Mouse (Mus musculus): ENCODE measurements around the gene Fam114a1.

The Fam114a1 gene

DNA sequence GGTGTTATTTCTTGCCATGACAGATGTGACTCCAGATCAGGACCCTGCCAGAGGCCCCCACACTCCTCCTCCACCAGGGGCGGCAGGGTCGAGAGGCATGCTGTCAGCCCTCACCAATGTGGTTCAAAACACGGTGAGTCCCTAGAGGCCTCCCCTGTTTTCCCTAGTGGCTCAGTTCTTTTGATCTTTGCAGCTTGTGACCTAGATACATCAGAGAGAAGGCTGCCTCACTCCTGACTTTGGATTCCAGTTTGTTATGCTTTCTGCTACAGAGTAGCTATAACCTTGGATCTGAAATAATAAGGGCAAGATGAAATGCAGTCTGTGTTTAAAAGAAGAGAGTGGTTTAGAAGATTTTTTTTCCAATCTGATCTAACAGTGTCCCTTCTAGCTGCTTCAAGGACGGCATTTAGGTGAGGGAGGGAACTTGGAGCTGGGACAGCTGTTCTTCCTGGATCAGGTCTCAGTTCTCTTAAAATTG, 36.2 kb downstream of the Fam114a1 start:
- DNase-seq, result no peak

GRCm38 (mm10) chr5:65011901-65012573, 42.2 kb downstream of the Fam114a1 start:
- DNase-seq, result no peak

GRCm38 (mm10) chr5:65015508-65015907, 45.6 kb downstream of the Fam114a1 start:
- no peak for DNase-seq

DNA sequence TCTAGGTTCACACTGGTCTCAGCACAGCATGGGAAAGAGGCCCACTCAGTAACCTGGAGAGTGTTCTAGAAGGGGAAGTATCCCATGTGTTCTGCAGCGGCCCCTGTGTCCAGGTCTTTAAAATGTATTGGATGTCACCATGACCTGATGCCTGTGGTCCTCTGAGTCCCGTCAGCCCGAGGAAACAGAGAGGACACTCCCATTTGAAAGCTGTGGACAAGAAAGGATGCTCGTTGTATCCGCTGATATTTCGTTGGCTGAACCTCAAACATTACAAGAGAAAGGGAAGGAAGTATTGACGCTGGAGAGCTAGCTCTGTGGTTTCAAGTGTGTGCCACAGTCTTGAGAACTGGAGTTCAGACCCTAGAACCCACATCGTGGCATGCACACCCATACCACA, 49.2 kb downstream of the Fam114a1 start:
- DNase-seq, result no peak

GRCm38 (mm10) chr5:65019823-65020222, 50.0 kb downstream of the Fam114a1 start:
- peak; percentile 42 for DNase-seq

GRCm38 (mm10) chr5:65022006-65022405, 52.1 kb downstream of the Fam114a1 start:
- no peak for DNase-seq

GRCm38 (mm10) chr5:65024641-65025040, 54.8 kb downstream of the Fam114a1 start:
- no peak for DNase-seq

- DNase-seq, result no peak
Measured at GRCm38 (mm10) chr5:65025916-65026315, 56.0 kb downstream of the Fam114a1 start.

- no peak for DNase-seq
Measured at GRCm38 (mm10) chr5:65026776-65027175, 56.9 kb downstream of the Fam114a1 start.

GRCm38 (mm10) chr5:65028019-65028418, 58.1 kb downstream of the Fam114a1 start:
- DNase-seq, result no peak

DNA sequence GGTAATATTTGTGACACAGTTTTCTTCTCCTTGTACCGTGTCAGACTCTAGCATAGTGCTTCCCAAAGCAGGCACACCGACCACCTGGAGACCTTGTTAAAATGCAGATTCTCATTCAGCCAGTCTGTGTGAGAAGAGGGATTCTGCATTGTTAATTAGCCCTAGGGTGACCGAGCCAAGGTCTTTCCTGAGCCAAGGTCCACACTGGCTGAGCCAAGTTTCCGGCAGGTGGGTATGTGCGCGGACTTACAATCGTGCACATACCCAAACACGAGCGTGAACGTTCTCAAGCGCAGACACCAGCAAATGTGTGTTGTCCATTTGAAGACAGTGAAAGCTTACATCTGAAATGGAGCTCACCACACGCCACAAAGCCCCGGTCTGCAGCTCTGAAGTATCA, 66.7 kb downstream of the Fam114a1 start:
- DNase-seq, result peak; percentile 39

GRCm38 (mm10) chr5:65038305-65038704, 68.4 kb downstream of the Fam114a1 start:
- DNase-seq, result no peak

- no peak for DNase-seq
Measured at GRCm38 (mm10) chr5:65038811-65039571, 69.1 kb downstream of the Fam114a1 start.

DNA sequence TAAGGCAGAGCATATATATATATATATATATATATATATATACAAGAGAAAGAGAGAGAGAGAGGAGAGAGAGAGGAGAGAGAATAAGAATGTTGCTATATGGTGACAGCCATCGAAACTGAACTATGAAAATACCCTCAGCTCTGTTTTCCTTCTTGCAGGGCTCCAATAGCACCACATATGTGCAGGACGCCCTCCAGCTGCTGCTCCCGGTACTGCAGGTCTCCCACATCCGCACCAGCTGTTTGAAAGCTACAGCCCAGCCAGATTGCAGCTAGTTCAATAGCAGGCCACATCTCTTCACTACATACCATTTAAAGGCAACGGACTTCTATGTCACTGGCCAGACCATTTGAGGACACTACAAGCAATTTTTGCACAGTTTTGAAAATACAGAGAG, 70.6 kb downstream of the Fam114a1 start:
- no peak for DNase-seq

DNA sequence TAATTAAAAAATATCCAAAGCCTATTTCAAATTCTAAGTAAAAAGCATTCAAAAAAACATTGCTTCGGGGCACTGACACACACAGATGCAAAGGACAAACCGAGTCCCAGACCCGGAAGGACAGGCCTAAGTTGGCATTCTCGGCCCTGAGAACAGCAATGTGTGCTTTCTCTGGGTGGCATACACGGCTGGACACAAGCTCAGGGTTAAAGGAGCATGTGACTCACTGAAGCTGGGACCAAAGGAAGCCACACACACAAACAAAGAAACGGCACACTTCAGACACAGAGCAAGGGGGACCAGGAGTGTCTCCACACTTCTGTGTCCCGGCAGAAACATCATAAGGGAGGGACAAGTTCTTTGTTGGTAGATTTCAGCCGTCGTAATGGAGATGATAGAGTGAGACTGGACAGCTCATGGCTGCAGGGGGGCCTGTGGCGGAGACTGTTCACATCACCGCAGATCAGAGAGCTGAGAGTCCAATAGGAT, 73.6 kb downstream of the Fam114a1 start:
- no peak for DNase-seq

- DNase-seq, result no peak
Measured at GRCm38 (mm10) chr5:65045642-65046370, 75.9 kb downstream of the Fam114a1 start.

DNA sequence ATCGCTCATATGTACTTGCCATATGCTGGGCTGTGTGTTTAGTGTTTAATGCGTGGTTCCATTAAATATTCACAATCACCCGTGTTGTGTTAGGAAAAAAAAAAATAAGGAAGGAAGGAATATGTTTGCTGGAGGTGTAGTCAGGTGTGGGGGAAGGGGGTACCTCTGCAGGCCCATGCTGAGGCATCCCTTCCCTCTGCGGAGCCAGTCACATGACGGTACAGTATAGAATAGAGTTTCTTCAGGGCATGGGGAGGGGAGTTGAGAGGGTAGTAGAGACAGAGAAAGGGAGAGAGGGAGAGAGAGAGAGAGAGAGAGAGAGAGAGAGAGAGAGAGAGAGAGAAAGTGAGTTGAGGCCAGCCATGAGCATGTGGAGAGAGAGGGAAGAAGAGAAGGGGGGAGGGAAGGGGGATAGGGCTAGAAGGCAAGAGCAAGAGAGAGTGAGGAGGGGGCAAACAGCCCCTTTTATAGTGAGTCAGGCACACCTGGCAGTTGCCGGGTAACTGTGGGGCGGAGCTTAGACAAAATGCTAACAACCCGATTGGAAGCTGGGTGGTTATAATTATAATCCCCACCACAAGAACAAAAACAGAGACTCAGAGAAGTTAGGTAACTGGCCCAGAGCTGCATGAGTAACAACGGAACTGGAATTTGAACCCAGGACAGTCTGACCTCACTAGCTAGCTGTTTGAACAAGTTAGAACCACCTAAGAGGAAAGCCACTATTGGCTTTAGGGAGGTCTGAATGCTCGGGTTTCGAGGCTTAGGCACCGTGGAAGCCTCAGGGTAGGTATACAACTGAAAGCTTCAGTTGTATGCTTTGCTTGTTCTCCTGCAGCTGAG, 76.8 kb downstream of the Fam114a1 start:
- no peak for DNase-seq

DNA sequence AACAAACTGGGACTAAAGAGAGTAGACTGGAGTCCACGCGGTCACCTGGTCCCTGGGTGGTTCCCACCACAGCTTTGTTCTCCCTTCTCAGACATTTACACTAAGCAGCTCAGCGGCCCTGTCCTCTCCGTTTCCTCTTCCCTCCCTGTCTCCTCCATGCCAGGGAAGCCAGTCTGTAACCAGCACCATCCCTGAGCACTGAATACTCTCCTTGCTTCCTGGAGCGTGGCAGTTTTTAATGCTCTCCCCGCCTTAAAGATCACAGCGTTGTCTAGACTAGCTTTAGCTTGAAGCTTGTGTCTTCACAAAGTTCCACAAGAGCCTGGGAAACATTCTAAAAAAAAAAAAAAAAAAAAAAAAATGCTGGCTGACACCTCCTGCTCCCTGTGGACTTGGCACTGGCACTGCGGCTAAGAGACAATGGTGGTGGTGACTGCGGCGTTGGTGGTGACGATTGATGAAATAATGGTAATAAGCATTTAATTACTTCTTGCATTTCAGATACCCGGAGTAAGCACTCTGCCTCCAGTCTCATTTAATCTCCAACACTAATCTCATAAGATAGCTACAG, 77.5 kb downstream of the Fam114a1 start:
- DNase-seq, result no peak

DNA sequence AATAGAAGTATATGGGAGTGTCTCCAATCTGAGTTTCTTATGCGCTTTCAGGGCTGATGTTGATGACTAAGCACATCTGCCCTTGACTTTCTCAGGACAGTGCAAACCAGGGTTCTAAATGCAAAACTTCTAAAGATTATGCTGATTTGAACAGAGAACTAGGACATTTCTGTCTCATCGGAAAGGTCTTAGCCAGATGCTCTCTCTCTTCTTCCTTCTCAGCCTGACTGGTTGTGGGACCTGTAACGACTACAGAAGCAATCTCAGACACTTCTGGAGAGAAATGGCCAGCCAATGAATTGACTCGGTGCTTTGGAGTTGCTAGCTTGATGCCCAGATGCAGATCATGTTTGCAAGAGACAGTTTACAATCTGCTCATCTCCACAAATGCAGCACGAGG, 80.0 kb downstream of the Fam114a1 start:
- DNase-seq, result no peak

DNA sequence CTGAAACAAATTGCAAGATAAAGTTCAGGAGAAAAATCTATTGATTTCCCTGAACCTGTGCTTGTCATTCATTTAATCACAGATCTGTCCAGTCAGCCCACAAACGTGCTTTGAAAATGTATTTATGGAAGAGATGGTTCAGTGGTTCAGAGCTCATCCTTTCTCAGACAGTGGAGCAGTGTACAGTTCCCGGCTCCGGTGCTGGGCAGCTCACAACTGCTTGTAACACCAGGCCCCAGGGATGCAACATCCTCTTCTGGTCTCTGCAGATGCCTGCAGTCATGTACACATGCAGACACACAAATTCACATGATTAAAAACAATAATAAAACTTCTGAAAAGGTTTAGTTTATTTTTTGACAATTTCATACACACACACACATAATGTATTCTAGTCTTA, 81.6 kb downstream of the Fam114a1 start:
- no peak for DNase-seq

GRCm38 (mm10) chr5:65057596-65057995, 87.7 kb downstream of the Fam114a1 start:
- DNase-seq, result no peak

GRCm38 (mm10) chr5:65059806-65060205, 89.9 kb downstream of the Fam114a1 start:
- DNase-seq, result no peak
